Mouse (Mus musculus) heart, postnatal 14 days (tissue): ENCODE data around the gene Ttf1. TPM values are rescaled to one million over a fixed set of nuclear protein-coding genes. Genes with fewer than 3 reads are reported as not detected.

Experiments used
- DNase-seq, 2 experiments: peaks; one replicate each; pipeline ENCODE4 v3.0.0; 2021 to 2022
- intact Hi-C: fragments of 180-260 bp; cut with DNase I; formaldehyde crosslinking; loops from one replicate; pipeline ENCODE4 v1.15.1; 2025
- total RNA-seq, 2 experiments: library from RNA; stranded (reverse); gene quantifications; 2 replicates each; pipeline ENCODE4 v1.2.3; 2021

Ttf1 gene
- total RNA-seq, 2 experiments from 2014 or later, result 6.2 to 6.6 TPM

- intact Hi-C loops, result loop anchor here (5.0 kb wide), 2 partner anchors 35 to 60 kb away; partner anchors contain the start of gene Ttf1
- no peak for DNase-seq
Observed at GRCm38 (mm10) chr2:29122446-29122845, 62.4 kb downstream of the Ttf1 start.

DNA sequence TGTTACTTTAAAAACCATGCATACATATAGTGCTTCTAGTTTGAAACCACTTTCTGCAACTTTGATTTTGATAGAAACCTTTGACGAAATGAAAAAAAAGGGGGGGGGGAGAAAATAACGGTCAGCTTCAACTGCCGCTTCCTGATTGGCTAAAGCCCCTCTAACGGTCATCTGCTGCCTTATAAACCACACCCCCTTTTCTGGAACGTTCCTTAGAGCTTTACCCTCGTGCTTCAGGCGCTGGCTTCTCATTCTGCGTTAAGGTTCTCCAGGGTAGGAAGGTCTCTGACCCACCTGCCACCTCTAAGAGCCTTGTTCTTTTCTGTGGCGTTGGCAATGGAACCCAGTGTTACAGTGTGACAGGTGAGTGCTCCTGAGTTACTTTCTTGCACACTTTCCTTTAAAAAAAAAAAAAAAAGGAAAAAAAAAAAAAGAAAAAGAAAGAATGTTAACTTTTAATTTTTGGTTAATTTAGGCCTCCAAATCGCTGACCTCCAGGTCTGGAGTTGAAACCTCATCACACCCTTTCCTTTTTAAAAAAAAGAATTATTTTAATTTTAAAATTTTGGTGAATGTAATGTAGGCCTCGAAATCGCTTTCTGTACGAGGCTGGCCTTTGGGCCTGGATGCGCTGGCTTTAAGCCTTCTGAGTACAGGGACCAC is 64.0 kb downstream of the Ttf1 start, which contains the start of gene Setx:
Gene Setx (plus strand): TSS at position 275 of the 663 bp plus-strand sequence.
- intact Hi-C loops, result loop anchor here (5.0 kb wide), 2 partner anchors 37 to 62 kb away; partner anchors contain the start of gene Ttf1
- no peak for DNase-seq

DNA sequence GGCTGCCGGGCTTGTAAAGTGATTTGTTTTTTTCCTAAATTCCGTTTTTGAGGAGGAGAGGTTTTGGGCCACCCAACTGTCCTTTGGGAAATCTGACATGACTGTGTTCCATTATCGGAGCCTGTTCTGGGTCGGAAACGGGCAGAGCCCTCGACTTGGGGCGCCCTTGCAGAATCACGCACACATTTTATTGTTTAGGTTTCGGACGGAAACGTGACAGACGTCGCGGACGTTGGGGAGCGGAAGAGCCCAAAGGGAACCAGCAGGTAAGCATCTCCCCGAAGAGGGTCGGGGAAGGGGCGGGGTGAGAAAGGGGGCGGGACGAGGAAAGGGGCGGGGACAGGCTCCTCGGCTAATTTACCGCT is 64.5 kb downstream of the Ttf1 start:
- DNase-seq, result no peak
- intact Hi-C loops, result loop anchor here (5.0 kb wide), 2 partner anchors 37 to 62 kb away; partner anchors contain the start of gene Ttf1

- intact Hi-C loops, result loop anchor here (5.0 kb wide), 2 partner anchors 38 to 63 kb away; partner anchors contain the start of gene Ttf1
Observed at GRCm38 (mm10) chr2:29124936-29125701, 65.1 kb downstream of the Ttf1 start.

GRCm38 (mm10) chr2:29130118-29130899 is 70.2 kb downstream of the Ttf1 start:
- intact Hi-C loops, result no loop called here
- no peak for DNase-seq

More at GRCm38 (mm10) chr2:29124936-29125701, 65.1 kb downstream of the Ttf1 start:
- peak; percentile 99 for DNase-seq

- intact Hi-C loops, result no loop called here
- DNase-seq, result no peak
Observed at GRCm38 (mm10) chr2:29135161-29135560, 75.1 kb downstream of the Ttf1 start.

Other genes with a start within 250 kb of the Ttf1 start
- 10 to 100 TPM; 20.3 to 21.8 TPM for gene Gtf3c4, start 219.9 kb upstream of the Ttf1 start, total RNA-seq
- gene Ddx31, start 219.9 kb upstream of the Ttf1 start, total RNA-seq, result 1 to 10 TPM; 3.4 to 3.8 TPM
- not detected for gene Barhl1, start 143.6 kb upstream of the Ttf1 start, total RNA-seq
- under 1 TPM in 1 of 2 experiments, not detected in 1; 0.31 TPM for gene Cfap77, start 5.2 kb upstream of the Ttf1 start, total RNA-seq
- gene Setx, start 63.9 kb downstream of the Ttf1 start, total RNA-seq, result 10 to 100 TPM; 36.9 to 41.9 TPM
- gene Ntng2, start 192.7 kb downstream of the Ttf1 start, total RNA-seq, result 1 to 10 TPM; 4.9 TPM